Mouse (Mus musculus) CH12.LX (cell line): ENCODE results near the gene Polr1d.

Source experiments
- CTCF ChIP-seq, 2 experiments: IDR thresholded peaks in 1 of 2; conservative IDR thresholded peaks in 1 of 2; 2 replicates each; pipeline ENCODE4 v1.5.1; 2011 to 2012; ENCODE audit warnings: low read depth in 2 of 2, low read length in 2 of 2, improper control_type of control experiment in 1 of 2, inconsistent platforms in 1 of 2, mild to moderate bottlenecking in 1 of 2, moderate library complexity in 1 of 2
- MAZ ChIP-seq: IDR thresholded peaks from 2 replicates; pipeline ENCODE4 v1.6.1; 2012; ENCODE audit warnings: low read depth, mild to moderate bottlenecking, inconsistent platforms, low read length, improper control_type of control experiment, moderate library complexity
- POLR2A ChIP-seq: IDR thresholded peaks from 2 replicates; pipeline ENCODE4 v1.6.1; 2011; ENCODE audit warnings: low read depth, mild to moderate bottlenecking, improper control_type of control experiment, low read length
- TBP ChIP-seq: conservative IDR thresholded peaks from 2 replicates; pipeline ENCODE4 v1.6.1; 2011; ENCODE audit warnings: low read depth, low read length, improper control_type of control experiment
- ZMIZ1 ChIP-seq: IDR thresholded peaks from 2 replicates; pipeline ENCODE4 v1.6.1; 2012; ENCODE audit warnings: low read depth, mild to moderate bottlenecking, inconsistent platforms, low read length, improper control_type of control experiment

GRCm38 (mm10) chr5:147096586-147096985 lies 19.7 kb downstream of the Polr1d start:
- TF ChIP-seq CTCF (conservative IDR thresholded peaks at IDR 0.05 in 1 of 2, IDR thresholded peaks at IDR 0.05 in 1 of 2; ENCODE audit: low read depth in 2 of 2, low read length in 2 of 2) (no peak), MAZ (no peak), TBP (no peak), ZMIZ1 (no peak), POLR2A (no peak)
